ENCODE assay signal across 24 mouse cellular contexts in the genomic region with DNA sequence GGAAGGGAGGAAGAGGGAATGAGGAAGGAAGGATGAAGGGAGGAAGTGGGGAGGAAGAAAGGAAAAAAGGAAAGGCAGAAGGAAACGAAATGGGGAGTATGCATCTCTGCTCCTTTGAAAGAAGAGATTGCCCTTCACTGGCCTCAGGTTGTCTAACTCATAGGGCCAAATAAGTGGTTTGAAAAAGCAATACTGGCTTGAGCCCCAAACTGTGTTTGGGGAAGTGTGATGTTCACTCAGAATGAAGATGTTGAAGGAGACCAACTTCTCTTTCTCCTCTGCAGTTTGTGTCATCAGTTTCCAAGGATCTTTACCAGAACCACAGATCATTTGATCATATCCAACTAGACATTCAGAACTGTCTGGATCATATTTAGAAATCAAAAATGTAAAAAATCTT. TPM values are rescaled to one million over a fixed set of nuclear protein-coding genes. Genes with fewer than 3 reads are reported as not detected.
A peak's percentile ranks its signal among the peaks of the same experiment; 100 is the strongest.
DNase-seq lines count a peak whose midpoint lies in the region; ATAC-seq and TF ChIP-seq lines count a peak whose summit lies in the region.
"Had no signal": no experiment of that assay in that cellular context is flagged by ENCODE, and none has a peak within 500 bp of the region (broad histone marks: within the 10 kb centered on the region; RNA-seq: fewer than 3 reads in every experiment).

No protein-coding gene starts in this region.

- no peaks in the 10 kb centered on the region for H3K27me3 ChIP-seq in liver, embryonic 11.5 days (replicated peaks; ENCODE audit: control insufficient read depth, insufficient read depth, low read length)
- H3K27me3 ChIP-seq: forebrain, embryonic 15.5 days; heart, embryonic 13.5 days; hindbrain, embryonic 13.5 days had no signal

- ATAC-seq in common myeloid progenitor, adult 5-6 weeks (replicated peaks; ENCODE audit: low read depth, poor library complexity, severe bottlenecking) = peak; percentile 62
- peak; percentile 55 for ATAC-seq in megakaryocyte, adult 5-6 weeks (ENCODE audit: poor library complexity, severe bottlenecking)
- peak; percentile 58; the same call in 1 of the 2 replicates for ATAC-seq in neutrophil, adult 5-6 weeks (ENCODE audit: extremely low read depth, insufficient number of reproducible peaks, low FRiP score, poor library complexity, severe bottlenecking)
- no peak for ATAC-seq in liver, embryonic 11.5 days (replicated peaks; ENCODE audit: low FRiP score)
- ATAC-seq: activated CD4-positive, CD25-positive, alpha-beta regulatory T cell, adult 4 months; CD4-positive, CD25-positive, alpha-beta regulatory T cell, adult 4 months; forebrain, embryonic 15.5 days; hindbrain, postnatal 0 days had no signal

- H3K4me2 ChIP-seq in liver, embryonic 11.5 days = no peak overlapping the region
- H3K4me2 ChIP-seq: forebrain, embryonic 15.5 days; heart, embryonic 13.5 days; hindbrain, embryonic 13.5 days had no signal

- peak overlapping the region; percentile 29 for H3K27ac ChIP-seq in bone marrow, adult 2 months (ENCODE audit: control insufficient read depth, insufficient read depth, low read depth, low read length, poor library complexity)
- H3K27ac ChIP-seq in liver, embryonic 11.5 days (ENCODE audit: low read depth, low read length) = no peak overlapping the region
- H3K27ac ChIP-seq: embryonic facial prominence, embryonic 10.5 days; forebrain, embryonic 10.5 days; forebrain, embryonic 15.5 days; heart, embryonic 13.5 days; hindbrain, embryonic 13.5 days; hindbrain, postnatal 0 days had no signal

- no peak overlapping the region for H3K4me3 ChIP-seq in bone marrow, adult 2 months (replicated peaks; ENCODE audit: control insufficient read depth, low read depth, low read length)
- H3K4me3 ChIP-seq in liver, embryonic 11.5 days (ENCODE audit: low read depth, low read length) = no peak overlapping the region
- H3K4me3 ChIP-seq: embryonic facial prominence, embryonic 10.5 days; erythroblast, embryonic 14.5 days; forebrain, embryonic 10.5 days; forebrain, embryonic 15.5 days; heart, embryonic 13.5 days; hindbrain, embryonic 13.5 days had no signal

- H3K4me1 ChIP-seq in bone marrow, adult 2 months (ENCODE audit: control insufficient read depth, insufficient read depth, low read length) = no peaks in the 10 kb centered on the region; the same call in 1 of the 2 replicates
- H3K4me1 ChIP-seq in liver, embryonic 11.5 days (replicated peaks; ENCODE audit: control insufficient read depth, insufficient read depth, low read length) = no peaks in the 10 kb centered on the region
- H3K4me1 ChIP-seq: embryonic facial prominence, embryonic 10.5 days; forebrain, embryonic 10.5 days; forebrain, embryonic 15.5 days; hindbrain, embryonic 13.5 days had no signal

- no peak for DNase-seq in liver, embryonic 11.5 days (ENCODE audit: low spot score)
- no peak for DNase-seq in adrenal gland, adult 18-20 months (ENCODE audit: low spot score in 2 of 2)
- no peak for DNase-seq in cerebellum, postnatal 36 days
- DNase-seq in heart, adult 9 months (ENCODE audit: low spot score in 2 of 2) = no peak
- DNase-seq: adrenal gland, adult 2 months; adrenal gland, postnatal 25 days; cerebellum, adult 11-12 months; cerebellum, adult 9-10 months; cerebellum, postnatal 25 days; gastrocnemius, postnatal 14 days; heart, postnatal 4 days had no signal

- WGBS in bone marrow, adult 2 months = 19% methylated on average over 1 of the region's 1 CpGs
- 50% methylated on average over 1 of the region's 1 CpGs for WGBS in liver, embryonic 11.5 days

- no peak for TF ChIP-seq POLR2A in bone marrow, adult 2 months (IDR thresholded peaks at IDR 0.05; ENCODE audit: borderline replicate concordance, control insufficient read depth, low read depth, low read length)

- no peaks in the 10 kb centered on the region for H3K36me3 ChIP-seq in liver, embryonic 11.5 days (ENCODE audit: control insufficient read depth, insufficient read depth, low read length)
- H3K36me3 ChIP-seq: embryonic facial prominence, embryonic 10.5 days; forebrain, embryonic 10.5 days; forebrain, embryonic 15.5 days; heart, embryonic 13.5 days; hindbrain, embryonic 13.5 days had no signal

- H3K9me3 ChIP-seq in liver, embryonic 11.5 days (ENCODE audit: control insufficient read depth, low read length) = no peaks in the 10 kb centered on the region
- H3K9me3 ChIP-seq: embryonic facial prominence, embryonic 10.5 days; forebrain, embryonic 10.5 days; forebrain, embryonic 15.5 days; heart, embryonic 13.5 days; hindbrain, embryonic 13.5 days had no signal

- H3K9ac ChIP-seq in liver, embryonic 11.5 days (ENCODE audit: low read depth, low read length) = no peak overlapping the region
- H3K9ac ChIP-seq: forebrain, embryonic 15.5 days; heart, embryonic 13.5 days; hindbrain, embryonic 13.5 days had no signal

- TF ChIP-seq CTCF in bone marrow, adult 2 months (IDR thresholded peaks at IDR 0.05; ENCODE audit: control insufficient read depth, insufficient read depth, low read length) = no peak

RNA-seq across cellular contexts. Expression of a gene that starts 27.4 kb away (rescaled TPM):
- polyA plus RNA-seq in bone marrow, adult 2 months (2011; ENCODE audit: insufficient read depth, insufficient read length, low replicate concordance, missing spikeins) = 14.2 and 32.9 TPM in 2 replicates
- total RNA-seq in common myeloid progenitor, adult 5-6 weeks (2017) = 103 and 107 TPM in 2 replicates
- total RNA-seq in megakaryocyte, adult 5-6 weeks (2015) = 160 and 180 TPM in 2 replicates
- total RNA-seq in megakaryocyte, adult 5-6 weeks (2017) = 192 and 198 TPM in 2 replicates
- 607 and 625 TPM in 2 replicates for total RNA-seq in neutrophil, adult 5-6 weeks (2017)
- 25.7 and 31.5 TPM in 2 replicates for polyA plus RNA-seq in liver, embryonic 11.5 days (2014; fragmentation: Nextera tagmentation; extraction: Ambion mirVana)
- total RNA-seq in adrenal gland, adult 18-20 months (2021) = 10 to 100 TPM; 42.6 to 57.3 TPM
